Comparison of ENCODE assay signal across 8 mouse cellular contexts in genomic region chr1:34433891-34434521, GRCm38 (mm10). TPM values are rescaled to one million over a fixed set of nuclear protein-coding genes. Genes with fewer than 3 reads are reported as not detected.
DNase-seq lines count a peak whose midpoint lies in the region.

No protein-coding gene starts in this region.

- peaks cover 14% of the 10 kb centered on the region for H3K4me1 ChIP-seq in heart, embryonic 10.5 days
- peaks cover 34% of the 10 kb centered on the region for H3K4me1 ChIP-seq in midbrain, embryonic 10.5 days

- H3K27me3 ChIP-seq in heart, embryonic 10.5 days (ENCODE audit: insufficient read depth, poor library complexity, severe bottlenecking) = no peaks in the 10 kb centered on the region
- H3K27me3 ChIP-seq in midbrain, embryonic 10.5 days (ENCODE audit: low read depth, poor library complexity, severe bottlenecking) = no peaks in the 10 kb centered on the region

- peaks cover 13% of the 10 kb centered on the region; the same call in 1 of the 2 replicates for H3K9me3 ChIP-seq in heart, embryonic 10.5 days
- H3K9me3 ChIP-seq in midbrain, embryonic 10.5 days (replicated peaks) = peaks cover 33% of the 10 kb centered on the region

- peak; percentile 17 for DNase-seq in right cerebral cortex, postnatal 25 days
- no peak for DNase-seq in right cerebral cortex, postnatal 4 days
- DNase-seq in cerebellum, postnatal 36 days = peak; percentile 26 to 46
- peak; percentile 75 for DNase-seq in heart, embryonic 10.5 days (ENCODE audit: low spot score)
- DNase-seq in kidney, postnatal 10 days = peak; percentile 48
- peak; percentile 43 for DNase-seq in midbrain, embryonic 10.5 days (ENCODE audit: low spot score)
- DNase-seq in thymus, postnatal 0 days (ENCODE audit: low spot score) = peak; percentile 59
- DNase-seq in gastrocnemius, adult 18-20 months (ENCODE audit: low spot score) = no peak

- 14% methylated on average over 19 of the region's 19 CpGs for WGBS in heart, embryonic 10.5 days
- 7% methylated on average over 19 of the region's 19 CpGs for WGBS in midbrain, embryonic 10.5 days

- peak overlapping the region; percentile 90 for H3K27ac ChIP-seq in heart, embryonic 10.5 days
- peak overlapping the region; percentile 90 for H3K27ac ChIP-seq in midbrain, embryonic 10.5 days (replicated peaks)

- peak overlapping the region; percentile 75 for H3K4me3 ChIP-seq in heart, embryonic 10.5 days
- peak overlapping the region; percentile 66 for H3K4me3 ChIP-seq in midbrain, embryonic 10.5 days

- peaks cover 36% of the 10 kb centered on the region for H3K36me3 ChIP-seq in heart, embryonic 10.5 days
- peaks cover 43% of the 10 kb centered on the region for H3K36me3 ChIP-seq in midbrain, embryonic 10.5 days

RNA-seq across cellular contexts. Expression of gene Ccdc115, which starts 5.5 kb away (rescaled TPM):
- polyA plus RNA-seq in heart, embryonic 10.5 days (2016; fragmentation: Nextera tagmentation; extraction: Ambion mirVana) = 52.5 and 60.2 TPM in 2 replicates
- 80.1 and 82.0 TPM in 2 replicates for polyA plus RNA-seq in midbrain, embryonic 10.5 days (2016; fragmentation: Nextera tagmentation; extraction: Ambion mirVana)
- polyA plus RNA-seq in thymus, postnatal 0 days (2015; fragmentation: Nextera tagmentation; extraction: Ambion mirVana) = 52.3 and 54.7 TPM in 2 replicates
- 10 to 100 TPM; 11.7 to 12.6 TPM for total RNA-seq in gastrocnemius, adult 18-20 months (2021)

RNA-seq across cellular contexts. Expression of gene Imp4, which starts 5.6 kb away (rescaled TPM):
- 97.6 and 113 TPM in 2 replicates for polyA plus RNA-seq in heart, embryonic 10.5 days (2016; fragmentation: Nextera tagmentation; extraction: Ambion mirVana)
- 97.8 and 114 TPM in 2 replicates for polyA plus RNA-seq in midbrain, embryonic 10.5 days (2016; fragmentation: Nextera tagmentation; extraction: Ambion mirVana)
- polyA plus RNA-seq in thymus, postnatal 0 days (2015; fragmentation: Nextera tagmentation; extraction: Ambion mirVana) = 98.7 and 108 TPM in 2 replicates
- 10 to 100 TPM; 10.3 to 13.4 TPM for total RNA-seq in gastrocnemius, adult 18-20 months (2021)

RNA-seq across cellular contexts. Expression of gene Ptpn18, which starts 25.6 kb away (rescaled TPM):
- polyA plus RNA-seq in heart, embryonic 10.5 days (2016; fragmentation: Nextera tagmentation; extraction: Ambion mirVana) = 8.1 and 9.1 TPM in 2 replicates
- 6.1 and 7.3 TPM in 2 replicates for polyA plus RNA-seq in midbrain, embryonic 10.5 days (2016; fragmentation: Nextera tagmentation; extraction: Ambion mirVana)
- polyA plus RNA-seq in thymus, postnatal 0 days (2015; fragmentation: Nextera tagmentation; extraction: Ambion mirVana) = 238 and 248 TPM in 2 replicates
- 1 to 10 TPM; 1.4 to 1.9 TPM for total RNA-seq in gastrocnemius, adult 18-20 months (2021)

Comparison
In these comparisons a context has a peak if more than half of its experiments do, and no peak if none do; other contexts are left out.
1. DNase-seq: peak in right cerebral cortex, postnatal 25 days (single experiment), cerebellum, postnatal 36 days (2 of 2), heart, embryonic 10.5 days (single experiment), kidney, postnatal 10 days (single experiment), midbrain, embryonic 10.5 days (single experiment) and thymus, postnatal 0 days (single experiment); none in right cerebral cortex, postnatal 4 days (single experiment) and gastrocnemius, adult 18-20 months (single experiment).
2. RNA of gene Ptpn18, which starts 25.6 kb away (polyA plus RNA-seq): 238 to 248 TPM in thymus, postnatal 0 days; 8.1 to 9.1 TPM in heart, embryonic 10.5 days and 6.1 to 7.3 TPM in midbrain, embryonic 10.5 days; every median in the first group is over 10 times any median in the second.